Mouse (Mus musculus): ENCODE results near the gene Poc1b.

DNA sequence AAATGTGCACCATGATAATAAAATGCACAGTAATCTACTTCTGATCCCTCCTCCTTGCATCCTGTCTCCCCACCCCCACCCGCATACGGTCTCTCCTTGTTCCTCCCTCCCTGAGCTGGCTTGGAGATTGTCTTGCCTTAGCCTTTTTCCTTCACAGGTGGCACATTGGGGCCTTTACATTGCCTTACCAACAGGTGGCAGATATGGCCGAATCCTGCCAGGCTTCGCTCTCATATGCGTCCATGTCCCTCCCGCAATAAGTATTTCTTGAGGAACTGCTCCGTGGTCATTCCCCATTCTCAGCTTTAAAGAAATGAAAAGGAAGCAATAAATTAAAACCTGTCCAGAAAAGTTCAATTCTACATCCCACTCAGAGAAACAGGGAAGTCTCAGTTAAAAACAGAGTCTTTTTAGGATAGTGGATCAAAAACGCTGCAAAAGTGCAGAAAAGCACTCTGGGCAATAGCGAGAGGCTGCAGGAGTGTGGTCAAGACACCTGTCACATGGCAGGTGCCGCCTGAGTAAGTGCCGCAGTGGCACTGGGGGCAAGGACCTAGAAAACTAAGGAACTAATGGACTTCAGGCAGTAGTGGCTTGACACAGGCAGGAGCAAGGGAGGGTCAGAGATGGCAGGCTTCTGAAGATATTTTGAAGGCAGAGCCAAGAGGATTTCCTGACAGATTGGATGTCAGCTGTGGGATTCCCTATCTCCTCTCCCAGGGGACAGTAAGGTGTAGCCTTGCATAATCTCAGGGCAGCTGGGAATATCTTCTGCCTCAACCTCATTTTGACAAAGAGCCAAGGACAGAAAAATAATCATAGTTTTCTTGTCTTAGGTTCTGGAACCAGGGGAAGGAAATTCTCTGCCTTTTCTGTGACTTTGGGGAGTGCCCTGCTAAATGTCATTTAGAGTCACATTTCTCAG is 62.3 kb downstream of the Poc1b start:
- TF ChIP-seq POLR2A (IDR thresholded peaks at IDR 0.05; ENCODE audit: borderline replicate concordance, low read depth, low read length): no peak
- no peak for TF ChIP-seq CTCF (IDR thresholded peaks at IDR 0.05; ENCODE audit: low read depth, low read length)
